Mouse (Mus musculus): Measurements from ENCODE around the gene Foxj2.

DNA sequence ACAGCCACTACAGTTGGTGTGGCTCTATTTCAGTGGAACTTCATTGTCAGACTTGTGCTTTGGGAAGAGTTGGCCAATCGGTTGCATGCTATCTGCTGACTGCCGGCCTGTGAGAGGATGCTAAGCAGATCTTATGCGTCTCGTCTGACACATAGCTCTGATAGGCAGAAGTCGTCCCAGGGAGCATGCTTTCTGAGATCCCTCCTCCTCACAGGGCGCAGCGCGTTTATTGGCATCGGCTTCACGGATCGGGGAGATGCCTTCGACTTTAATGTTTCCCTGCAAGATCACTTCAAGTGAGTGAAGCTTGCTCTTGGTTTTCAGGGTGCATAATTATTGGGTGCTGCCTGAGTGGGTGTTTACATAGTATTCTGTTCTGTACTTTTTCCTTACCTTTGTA is 61.6 kb downstream of the Foxj2 start:
- TF ChIP-seq POLR2A (IDR thresholded peaks at IDR 0.05; ENCODE audit: low read depth, low read length) (no peak), CTCF (IDR thresholded peaks at IDR 0.05; ENCODE audit: extremely low read depth, insufficient read depth, insufficient read length, insufficient replicate concordance) (no peak)
